Mouse (Mus musculus): ENCODE data around the gene Slc23a3. TPM values are rescaled to one million over a fixed set of nuclear protein-coding genes. Genes with fewer than 3 reads are reported as not detected.

The Slc23a3 gene
- total and polyA plus RNA-seq, 3 experiments = not detected

DNA sequence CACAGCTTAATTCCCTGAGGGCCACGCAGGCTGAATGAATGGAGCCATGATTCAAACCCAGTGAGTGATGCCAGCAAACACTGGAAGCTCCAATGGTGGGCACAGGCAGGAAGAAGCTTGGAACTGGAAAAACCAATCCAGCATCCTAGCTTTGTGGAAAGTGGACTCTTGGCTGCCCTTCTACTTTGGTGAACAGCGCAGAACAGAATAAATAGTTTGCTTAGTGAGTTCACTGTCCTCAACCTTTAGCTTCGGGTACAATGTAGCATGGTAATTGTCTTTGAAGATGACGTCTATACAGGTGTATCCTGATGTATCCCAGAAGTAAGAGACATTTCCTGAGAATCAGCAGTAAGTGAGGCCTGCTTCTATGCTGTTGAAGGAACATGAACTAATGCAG is 15.0 kb upstream of the Slc23a3 start:
- H3K4me3 ChIP-seq (replicated peaks in 1 of 3; ENCODE audit: low read depth in 2 of 3, low read length in 2 of 3, poor library complexity in 1 of 3) = no peak overlapping the region
- peaks cover 2 to 8% of the 10 kb centered on the region in 2 experiments; a peak in 1 of 4 replicates for H3K4me1 ChIP-seq (ENCODE audit: control insufficient read depth in 1 of 2, insufficient read depth in 2 of 2)
- no peak overlapping the region for H3K9ac ChIP-seq (ENCODE audit: insufficient read depth, low read depth)
- no peaks in the 10 kb centered on the region for H3K9me3 ChIP-seq (replicated peaks; ENCODE audit: low read length)
- H3K27me3 ChIP-seq (replicated peaks) = no peaks in the 10 kb centered on the region
- dilution Hi-C loops (cut with MboI; ENCODE audit: extremely low pct_ligation_motif_present, extremely low pct_unique_long_range_greater_than_20kb, low sequenced_read_pairs) = no loop called here
- H3K36me3 ChIP-seq (replicated peaks in 1 of 2; ENCODE audit: control insufficient read depth in 1 of 2, insufficient read depth in 1 of 2, low read length in 1 of 2) = peaks cover 44 to 58% of the 10 kb centered on the region in 2 experiments
- no peak for DNase-seq (ENCODE audit: extremely low read depth)
- in situ Hi-C loops (cut with MboI; ENCODE audit: low pct_ligation_motif_present, low pct_unique_long_range_greater_than_20kb, low sequenced_read_pairs) = no loop called here
- TF ChIP-seq MAX (IDR thresholded peaks at IDR 0.05; ENCODE audit: low read length) = no peak
- TF ChIP-seq ZNF384 (IDR thresholded peaks at IDR 0.05; ENCODE audit: low read depth, low read length) = no peak
- TF ChIP-seq USF2 (conservative IDR thresholded peaks at IDR 0.05; ENCODE audit: low read depth, low read length) = no peak
- TF ChIP-seq MXI1 (IDR thresholded peaks at IDR 0.05; ENCODE audit: low read depth, low read length) = no peak
- TF ChIP-seq CHD2 (IDR thresholded peaks at IDR 0.05; ENCODE audit: low read length) = no peak
- H3K4me2 ChIP-seq (ENCODE audit: insufficient read depth, low read depth, poor library complexity, severe bottlenecking) = no peak overlapping the region
- no peak overlapping the region for H3K27ac ChIP-seq (ENCODE audit: insufficient read depth, low read depth)
- H3K79me2 ChIP-seq (replicated peaks; ENCODE audit: control insufficient read depth, extremely low read depth, insufficient read depth, poor library complexity, severe bottlenecking) = no peaks in the 10 kb centered on the region

DNA sequence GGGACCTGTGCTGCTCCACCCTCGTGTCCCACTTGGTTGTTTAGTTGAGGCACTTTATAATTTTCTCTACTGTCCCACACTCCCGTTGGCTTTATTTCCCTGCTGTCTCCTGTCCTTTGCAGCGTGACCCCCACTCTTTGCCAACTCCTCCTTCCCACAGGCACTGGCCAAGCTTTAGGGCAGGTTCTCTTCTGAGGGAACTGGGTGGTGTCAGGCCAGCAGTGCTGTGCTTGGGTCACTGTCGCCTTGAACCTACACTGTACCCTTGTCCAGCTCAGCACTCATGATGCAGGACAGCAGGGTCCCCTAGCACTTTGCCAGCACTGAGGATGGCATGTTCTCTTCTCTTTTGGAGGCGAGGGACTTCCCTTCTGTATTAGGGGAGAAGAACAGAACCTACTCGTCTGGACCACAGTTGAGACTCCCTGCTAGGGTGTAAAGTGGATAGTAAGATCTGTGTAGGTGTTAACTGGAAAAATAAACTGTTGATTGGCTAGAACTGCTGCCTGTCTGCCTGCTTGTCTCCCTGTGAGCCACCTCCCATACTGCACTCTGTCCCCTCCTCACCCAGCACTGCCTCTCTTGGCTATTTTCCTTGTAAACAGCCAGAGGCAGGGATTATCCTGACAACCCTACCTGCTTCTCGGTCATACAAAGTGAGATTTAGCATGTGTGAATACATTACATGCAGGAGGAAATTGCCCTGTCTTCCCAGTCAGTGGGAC is 13.9 kb upstream of the Slc23a3 start:
- H3K27me3 ChIP-seq (replicated peaks) = no peaks in the 10 kb centered on the region
- no peak overlapping the region for H3K4me2 ChIP-seq (ENCODE audit: insufficient read depth, low read depth, poor library complexity, severe bottlenecking)
- no peak for TF ChIP-seq CHD2 (IDR thresholded peaks at IDR 0.05; ENCODE audit: low read length)
- TF ChIP-seq JUND (conservative IDR thresholded peaks at IDR 0.05; ENCODE audit: low read depth, low read length) = no peak
- no peak for TF ChIP-seq E2F4 (IDR thresholded peaks at IDR 0.05; ENCODE audit: insufficient replicate concordance, low read depth, low read length)
- TF ChIP-seq SIN3A (IDR thresholded peaks at IDR 0.05; ENCODE audit: low read length) = no peak
- TF ChIP-seq PAX5 (IDR thresholded peaks at IDR 0.05; ENCODE audit: low read length) = no peak
- TF ChIP-seq TCF12 (IDR thresholded peaks at IDR 0.05; ENCODE audit: low read depth, low read length) = no peak
- TF ChIP-seq RCOR1 (conservative IDR thresholded peaks at IDR 0.05; ENCODE audit: low read depth, low read length) = no peak
- no peak for TF ChIP-seq CTCF (conservative IDR thresholded peaks at IDR 0.05 in 1 of 2, IDR thresholded peaks at IDR 0.05 in 1 of 2; ENCODE audit: low read depth in 2 of 2, low read length in 2 of 2)
- TF ChIP-seq MAX (IDR thresholded peaks at IDR 0.05; ENCODE audit: low read length) = no peak
- TF ChIP-seq ELF1 (IDR thresholded peaks at IDR 0.05; ENCODE audit: low read depth, low read length) = no peak
- H3K79me2 ChIP-seq (replicated peaks; ENCODE audit: control insufficient read depth, extremely low read depth, insufficient read depth, poor library complexity, severe bottlenecking) = no peaks in the 10 kb centered on the region
- dilution Hi-C loops (cut with MboI; ENCODE audit: extremely low pct_ligation_motif_present, extremely low pct_unique_long_range_greater_than_20kb, low sequenced_read_pairs) (no loop called here), in situ Hi-C loops (cut with MboI; ENCODE audit: low pct_ligation_motif_present, low pct_unique_long_range_greater_than_20kb, low sequenced_read_pairs) (no loop called here)
- H3K9ac ChIP-seq (ENCODE audit: insufficient read depth, low read depth) = no peak overlapping the region
- no peak overlapping the region for H3K27ac ChIP-seq (ENCODE audit: insufficient read depth, low read depth)
- H3K4me3 ChIP-seq (replicated peaks in 1 of 3; ENCODE audit: low read depth in 2 of 3, low read length in 2 of 3, poor library complexity in 1 of 3) = no peak overlapping the region
- no peak for DNase-seq (ENCODE audit: extremely low read depth)
- H3K36me3 ChIP-seq (replicated peaks in 1 of 2; ENCODE audit: control insufficient read depth in 1 of 2, insufficient read depth in 1 of 2, low read length in 1 of 2) = peaks cover 44 to 58% of the 10 kb centered on the region in 2 experiments
- H3K9me3 ChIP-seq (replicated peaks; ENCODE audit: low read length) = no peaks in the 10 kb centered on the region
- H3K4me1 ChIP-seq (ENCODE audit: control insufficient read depth in 1 of 2, insufficient read depth in 2 of 2) = peaks cover 2 to 13% of the 10 kb centered on the region in 2 experiments; a peak in 2 of 4 replicates

GRCm38 (mm10) chr1:75145589-75145988 is 11.9 kb upstream of the Slc23a3 start:
- H3K9ac ChIP-seq (ENCODE audit: insufficient read depth, low read depth) = no peak overlapping the region
- no peak overlapping the region for H3K27ac ChIP-seq (ENCODE audit: insufficient read depth, low read depth)
- TF ChIP-seq SIN3A (IDR thresholded peaks at IDR 0.05; ENCODE audit: low read length) (no peak), ZKSCAN1 (IDR thresholded peaks at IDR 0.05; ENCODE audit: borderline replicate concordance, low read depth, low read length) (no peak), UBTF (IDR thresholded peaks at IDR 0.05; ENCODE audit: low read depth, low read length) (no peak), ETS1 (conservative IDR thresholded peaks at IDR 0.05; ENCODE audit: low read depth, low read length) (no peak), RAD21 (IDR thresholded peaks at IDR 0.05; ENCODE audit: low read depth, low read length) (no peak), HCFC1 (IDR thresholded peaks at IDR 0.05; ENCODE audit: low read depth, low read length) (no peak), USF1 (IDR thresholded peaks at IDR 0.05; ENCODE audit: low read depth, low read length) (no peak), MXI1 (IDR thresholded peaks at IDR 0.05; ENCODE audit: low read depth, low read length) (no peak), BHLHE40 (IDR thresholded peaks at IDR 0.05; ENCODE audit: low read depth, low read length) (no peak), CTCF (conservative IDR thresholded peaks at IDR 0.05 in 1 of 2, IDR thresholded peaks at IDR 0.05 in 1 of 2; ENCODE audit: low read depth in 2 of 2, low read length in 2 of 2) (no peak), MAX (IDR thresholded peaks at IDR 0.05; ENCODE audit: low read length) (no peak), ZNF384 (IDR thresholded peaks at IDR 0.05; ENCODE audit: low read depth, low read length) (no peak), JUND (conservative IDR thresholded peaks at IDR 0.05; ENCODE audit: low read depth, low read length) (no peak), MEF2A (IDR thresholded peaks at IDR 0.05; ENCODE audit: borderline replicate concordance, low read depth, low read length) (no peak), USF2 (conservative IDR thresholded peaks at IDR 0.05; ENCODE audit: low read depth, low read length) (no peak), JUN (IDR thresholded peaks at IDR 0.05; ENCODE audit: insufficient read depth, low read depth, low read length) (no peak), GABPA (IDR thresholded peaks at IDR 0.05; ENCODE audit: insufficient replicate concordance, low read depth, low read length) (no peak)

More at GRCm38 (mm10) chr1:75145589-75145988, 11.9 kb upstream of the Slc23a3 start:
- Histone ChIP-seq H3K4me2 (ENCODE audit: insufficient read depth, low read depth, poor library complexity, severe bottlenecking) (no peak overlapping the region), H3K4me1 (ENCODE audit: control insufficient read depth in 1 of 2, insufficient read depth in 2 of 2) (peaks cover 2 to 30% of the 10 kb centered on the region in 2 experiments; a peak in 2 of 4 replicates), H3K79me2 (replicated peaks; ENCODE audit: control insufficient read depth, extremely low read depth, insufficient read depth, poor library complexity, severe bottlenecking) (no peaks in the 10 kb centered on the region), H3K27me3 (replicated peaks) (no peaks in the 10 kb centered on the region), H3K36me3 (replicated peaks in 1 of 2; ENCODE audit: control insufficient read depth in 1 of 2, insufficient read depth in 1 of 2, low read length in 1 of 2) (peaks cover 44 to 63% of the 10 kb centered on the region in 2 experiments), H3K4me3 (replicated peaks in 1 of 3; ENCODE audit: low read depth in 2 of 3, low read length in 2 of 3, poor library complexity in 1 of 3) (no peak overlapping the region), H3K9me3 (replicated peaks; ENCODE audit: low read length) (no peaks in the 10 kb centered on the region)
- in situ Hi-C loops (cut with MboI; ENCODE audit: low pct_ligation_motif_present, low pct_unique_long_range_greater_than_20kb, low sequenced_read_pairs) (no loop called here), dilution Hi-C loops (cut with MboI; ENCODE audit: extremely low pct_ligation_motif_present, extremely low pct_unique_long_range_greater_than_20kb, low sequenced_read_pairs) (no loop called here)
- DNase-seq (ENCODE audit: extremely low read depth) = no peak
